Mouse (Mus musculus) G1E (cell line): Measurements from ENCODE around the gene Ipp.

Experiments used
- CTCF ChIP-seq: IDR thresholded peaks from 2 replicates; pipeline ENCODE4 v1.5.1; 2012; ENCODE audit warnings: low read depth, low read length, inconsistent platforms, mixed read lengths
- GATA1 ChIP-seq: IDR thresholded peaks from 2 replicates; pipeline ENCODE4 v1.6.1; 2012; ENCODE audit warnings: borderline replicate concordance, low read length, inconsistent platforms, mixed read lengths
- GATA2 ChIP-seq: IDR thresholded peaks from 2 replicates; pipeline ENCODE4 v1.6.1; 2012; ENCODE audit warnings: low read depth, low read length, inconsistent platforms, borderline replicate concordance
- POLR2AphosphoS5 ChIP-seq: IDR thresholded peaks from 2 replicates; pipeline ENCODE4 v1.6.1; 2012; ENCODE audit warnings: low read depth, low read length, inconsistent platforms; ENCODE audit not compliant: insufficient replicate concordance
- TAL1 ChIP-seq: conservative IDR thresholded peaks from 2 replicates; pipeline ENCODE4 v1.6.1; 2012; ENCODE audit warnings: low read depth, low read length, inconsistent platforms, mixed read lengths

DNA sequence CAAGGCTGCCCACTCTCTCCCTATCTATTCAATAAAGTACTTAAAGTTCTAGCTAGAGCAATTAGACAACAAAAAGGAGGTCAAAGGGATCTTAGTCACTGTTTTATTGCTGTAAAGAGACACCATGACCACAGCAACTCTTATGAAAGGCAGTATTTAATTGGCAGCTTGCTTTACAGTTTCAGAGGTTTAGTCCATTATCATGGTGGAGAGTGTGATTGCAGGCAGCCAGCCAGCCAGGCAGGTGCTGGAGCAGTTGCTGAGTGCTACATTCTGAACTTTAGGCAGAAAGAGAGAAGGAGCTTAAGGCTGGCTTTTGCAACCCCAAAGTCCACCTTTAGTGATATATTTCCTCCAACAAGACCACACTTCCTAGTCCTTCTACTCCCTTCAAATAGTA, 29.0 kb downstream of the Ipp start:
- TF ChIP-seq GATA1 (no peak), CTCF (no peak), TAL1 (no peak), POLR2AphosphoS5 (no peak), GATA2 (no peak)
